Mouse (Mus musculus): ENCODE results near the gene Cox8a. TPM values are rescaled to one million over a fixed set of nuclear protein-coding genes. Genes with fewer than 3 reads are reported as not detected.
A peak's percentile ranks its signal among the peaks of the same experiment; 100 is the strongest.

Gene Cox8a
- polyA plus RNA-seq, 1 experiment from 2014 or later = 862 TPM

DNA sequence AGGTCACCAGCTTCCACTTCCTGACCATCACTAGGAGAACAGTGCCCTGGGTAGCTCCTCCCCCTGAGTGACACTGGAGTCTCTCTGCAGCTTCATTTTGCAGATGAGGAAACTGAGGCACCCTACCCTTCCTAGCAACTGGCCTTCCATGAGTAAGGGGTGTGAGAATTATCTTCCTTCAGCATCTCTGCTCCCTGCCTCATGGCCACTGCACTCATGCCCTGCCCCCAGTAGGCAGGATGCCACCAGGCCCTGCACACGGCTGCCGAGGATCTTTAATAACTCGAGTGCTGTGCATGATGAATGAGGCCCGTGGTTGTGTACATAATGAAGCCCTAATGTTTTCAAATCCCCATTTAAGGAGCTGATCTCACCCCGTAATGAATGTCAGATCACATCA, 26.4 kb downstream of the Cox8a start:
- Histone ChIP-seq H3K27ac (no peak overlapping the region), H3K36me3 (no peaks in the 10 kb centered on the region), H3K27me3 (ENCODE audit: low read depth, poor library complexity, severe bottlenecking) (peaks cover 85% of the 10 kb centered on the region), H3K4me1 (peaks cover 61% of the 10 kb centered on the region), H3K4me3 (no peak overlapping the region), H3K9me3 (replicated peaks) (no peaks in the 10 kb centered on the region)
- 73% methylated on average over 5 of the region's 5 CpGs for WGBS
- no peak for DNase-seq (ENCODE audit: low spot score)

DNA sequence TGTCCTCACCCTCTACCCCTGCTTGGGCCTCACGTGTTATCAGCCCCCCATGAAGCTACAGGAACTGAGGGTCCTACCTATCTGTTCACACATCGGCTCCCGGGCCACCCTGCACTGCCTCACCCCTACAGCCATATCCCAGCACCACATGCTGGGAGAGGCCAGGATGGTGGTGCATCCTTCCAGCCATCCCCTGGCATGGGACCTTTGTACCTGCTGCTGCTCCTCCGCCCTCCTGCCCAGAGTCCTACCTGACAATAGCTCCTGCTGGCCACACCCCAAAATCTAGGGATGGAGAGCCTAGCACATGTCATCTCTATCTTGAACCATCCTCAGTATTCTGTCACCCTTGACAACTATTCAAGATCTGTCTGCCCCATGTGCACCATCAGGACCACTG, 28.4 kb downstream of the Cox8a start:
- Histone ChIP-seq H3K4me1 (peaks cover 67% of the 10 kb centered on the region), H3K27me3 (ENCODE audit: low read depth, poor library complexity, severe bottlenecking) (peaks cover 97% of the 10 kb centered on the region), H3K9me3 (replicated peaks) (no peaks in the 10 kb centered on the region), H3K27ac (no peak overlapping the region), H3K36me3 (no peaks in the 10 kb centered on the region), H3K4me3 (no peak overlapping the region)
- DNase-seq (ENCODE audit: low spot score) = no peak
- 76% methylated on average over 4 of the region's 4 CpGs for WGBS

DNA sequence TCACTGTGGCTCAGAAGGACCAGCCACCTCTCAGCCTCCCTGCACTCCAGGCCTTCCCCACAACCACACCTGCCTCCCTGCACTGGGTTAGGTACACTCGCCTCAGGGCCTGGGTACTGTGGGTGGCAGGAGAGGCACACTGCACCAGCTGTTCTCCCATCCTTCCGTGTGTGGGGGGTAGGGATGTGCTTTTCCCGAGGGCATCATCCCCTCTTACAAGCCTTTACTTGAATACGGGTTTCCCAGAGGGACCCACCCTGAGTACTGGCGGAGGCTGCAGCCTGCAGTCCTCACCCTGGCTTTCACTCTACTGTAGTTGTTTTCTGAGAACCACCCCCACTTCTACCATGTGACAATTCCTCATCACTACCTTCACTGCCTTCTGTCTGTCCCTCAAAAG, 30.3 kb downstream of the Cox8a start:
- Histone ChIP-seq H3K4me1 (peaks cover 80% of the 10 kb centered on the region), H3K27me3 (ENCODE audit: low read depth, poor library complexity, severe bottlenecking) (peaks cover 97% of the 10 kb centered on the region), H3K4me3 (no peak overlapping the region), H3K27ac (peak overlapping the region; percentile 7; the same call in 1 of the 2 replicates), H3K9me3 (replicated peaks) (no peaks in the 10 kb centered on the region), H3K36me3 (no peaks in the 10 kb centered on the region)
- 48% methylated on average over 5 of the region's 5 CpGs for WGBS
- peak; percentile 47 for DNase-seq (ENCODE audit: low spot score)

DNA sequence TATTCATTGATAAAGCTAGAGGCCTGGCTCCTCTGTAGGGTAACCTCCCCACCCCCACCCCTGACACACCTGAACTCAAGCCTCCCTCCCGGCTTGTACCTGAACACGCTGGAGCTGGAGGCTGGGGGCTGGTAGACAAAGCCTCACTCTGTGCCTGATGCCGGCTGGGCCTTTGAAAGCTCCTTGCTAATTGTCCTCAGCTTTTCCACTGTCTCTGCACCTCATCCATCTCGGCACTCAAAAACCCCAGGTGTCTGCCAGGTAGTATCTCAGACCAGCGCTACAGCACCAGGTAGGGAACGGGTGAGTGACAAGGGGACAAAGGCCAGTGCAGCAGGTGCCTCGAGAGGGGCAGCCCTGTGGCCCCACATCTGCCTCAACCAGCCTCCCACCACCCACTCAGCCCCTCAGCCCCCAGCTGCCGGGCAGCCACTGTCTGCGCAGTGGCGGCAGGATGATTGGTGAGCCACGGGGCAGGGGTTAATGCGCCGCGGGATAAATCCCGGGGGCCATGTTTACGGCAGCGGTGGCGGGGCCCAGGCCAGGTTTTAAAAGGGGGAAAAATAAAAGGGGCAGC, 31.6 kb downstream of the Cox8a start:
- H3K4me1 ChIP-seq = peaks cover 84% of the 10 kb centered on the region
- 1% methylated on average over 18 of the region's 18 CpGs for WGBS

DNA sequence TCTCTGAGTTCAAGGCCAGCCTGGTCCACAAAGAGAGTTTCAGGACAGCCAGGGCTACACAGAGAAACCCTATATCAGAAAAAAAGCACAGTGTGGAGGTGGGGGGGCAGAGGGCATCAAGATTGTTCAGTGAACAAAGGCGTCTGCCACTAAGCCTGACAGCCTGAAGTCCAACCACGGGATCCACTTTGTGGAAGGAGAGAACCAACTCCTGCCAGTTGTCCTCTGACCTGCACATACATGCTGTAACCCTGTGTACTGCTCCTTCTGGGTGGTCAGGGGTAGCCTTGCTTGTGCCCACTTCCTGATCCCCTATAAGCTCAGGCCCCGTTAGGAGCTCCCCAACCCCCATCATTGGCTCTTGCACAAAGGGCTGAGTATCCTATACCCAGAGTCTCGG, 32.4 kb downstream of the Cox8a start:
- Histone ChIP-seq H3K36me3 (no peaks in the 10 kb centered on the region), H3K27me3 (ENCODE audit: low read depth, poor library complexity, severe bottlenecking) (peaks cover 100% of the 10 kb centered on the region), H3K4me1 (peaks cover 88% of the 10 kb centered on the region), H3K4me3 (no peak overlapping the region), H3K9me3 (replicated peaks) (no peaks in the 10 kb centered on the region), H3K27ac (peak overlapping the region; percentile 61; the same call in 1 of the 2 replicates)
- 29% methylated on average over 4 of the region's 4 CpGs for WGBS
- DNase-seq (ENCODE audit: low spot score) = no peak

More for the DNA sequence above, 31.6 kb downstream of the Cox8a start:
- DNase-seq (ENCODE audit: low spot score) = peak; percentile 72
- Histone ChIP-seq H3K27me3 (ENCODE audit: low read depth, poor library complexity, severe bottlenecking) (peaks cover 97% of the 10 kb centered on the region), H3K36me3 (no peaks in the 10 kb centered on the region), H3K4me3 (peak overlapping the region; percentile 30), H3K27ac (peak overlapping the region; percentile 61), H3K9me3 (replicated peaks) (no peaks in the 10 kb centered on the region)

DNA sequence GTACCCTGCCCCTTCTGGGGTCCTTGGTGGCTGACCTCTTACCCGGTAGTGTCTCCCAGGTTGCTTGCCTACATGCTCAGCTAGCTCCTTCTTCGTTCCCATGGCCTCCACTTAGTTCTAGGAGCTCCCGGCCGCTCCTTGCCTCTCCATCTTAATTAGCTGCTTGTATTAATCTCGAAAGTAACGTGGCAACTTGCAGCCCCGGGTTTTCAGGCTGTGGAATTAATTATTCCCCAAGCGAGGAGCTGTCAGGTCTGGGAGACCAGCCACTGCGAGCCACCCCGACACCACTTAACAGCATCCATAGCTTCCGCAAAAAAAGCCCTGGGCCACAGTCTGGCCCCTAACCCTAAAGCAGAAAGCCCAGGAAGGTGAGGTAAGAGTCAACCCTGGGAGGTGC, 34.0 kb downstream of the Cox8a start:
- DNase-seq (ENCODE audit: low spot score) = no peak
- H3K4me3 ChIP-seq = no peak overlapping the region
- no peaks in the 10 kb centered on the region for H3K36me3 ChIP-seq
- H3K4me1 ChIP-seq = peaks cover 86% of the 10 kb centered on the region
- H3K27ac ChIP-seq = peak overlapping the region; percentile 61; the same call in 1 of the 2 replicates
- 27% methylated on average over 11 of the region's 11 CpGs for WGBS
- peaks cover 100% of the 10 kb centered on the region for H3K27me3 ChIP-seq (ENCODE audit: low read depth, poor library complexity, severe bottlenecking)
- no peaks in the 10 kb centered on the region for H3K9me3 ChIP-seq (replicated peaks)

DNA sequence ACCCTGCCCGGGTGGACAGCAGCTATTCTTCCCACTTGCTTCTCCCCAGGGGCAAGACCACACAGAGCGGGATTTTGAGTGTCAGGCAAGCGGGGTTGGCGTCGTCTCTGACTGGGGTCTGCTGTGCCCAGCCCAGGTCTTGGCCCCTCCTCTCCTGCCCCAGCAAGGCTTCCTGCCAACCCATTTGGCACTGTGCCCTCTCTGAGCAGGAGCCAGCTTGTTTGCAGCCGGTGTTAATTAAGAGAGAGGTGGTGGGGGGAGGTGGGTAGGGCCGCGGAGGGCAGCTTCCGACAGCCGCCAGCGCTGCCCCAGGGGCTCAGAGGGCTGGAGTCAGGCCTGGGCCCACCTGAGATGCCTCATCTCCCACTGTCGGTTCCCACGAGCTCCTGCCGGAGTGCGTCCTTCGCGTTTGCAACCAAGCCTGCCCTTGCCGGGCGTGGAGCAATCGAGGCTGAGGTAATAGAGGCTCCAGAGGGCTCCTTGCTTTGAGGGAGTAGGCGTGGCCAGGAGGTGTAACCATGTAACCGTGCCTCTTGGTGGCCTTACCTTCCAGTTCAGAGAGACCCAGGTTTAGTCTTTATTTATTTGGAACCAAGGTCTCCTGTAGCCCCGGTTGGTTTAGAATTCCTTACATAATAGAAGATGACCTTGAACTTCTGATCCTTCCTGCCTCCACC, 35.0 kb downstream of the Cox8a start:
- Histone ChIP-seq H3K4me1 (peaks cover 87% of the 10 kb centered on the region), H3K27ac (peak overlapping the region; percentile 39), H3K27me3 (ENCODE audit: low read depth, poor library complexity, severe bottlenecking) (peaks cover 100% of the 10 kb centered on the region), H3K4me3 (peak overlapping the region; percentile 36), H3K9me3 (replicated peaks) (no peaks in the 10 kb centered on the region), H3K36me3 (no peaks in the 10 kb centered on the region)
- DNase-seq (ENCODE audit: low spot score) = peak; percentile 74
- WGBS = 5% methylated on average over 23 of the region's 23 CpGs

DNA sequence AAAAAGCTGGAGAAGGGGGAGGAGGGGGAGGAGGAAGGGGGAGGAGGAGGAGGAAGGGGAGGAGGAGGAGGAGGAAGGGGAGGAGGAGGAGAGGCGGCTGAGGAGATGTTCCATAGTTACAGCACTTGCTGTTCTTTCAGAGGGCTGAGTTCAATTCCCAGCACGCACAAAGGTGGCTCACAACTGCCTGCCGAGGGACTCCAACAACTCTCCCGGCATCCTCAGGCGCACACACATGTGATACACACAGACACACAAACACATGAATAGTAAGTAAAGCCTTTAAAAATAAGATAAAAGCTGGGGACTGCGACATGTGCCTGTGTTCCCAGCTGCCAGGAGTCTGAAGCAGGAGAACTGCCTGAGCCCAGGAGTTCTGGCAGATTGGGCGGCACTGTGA, 35.9 kb downstream of the Cox8a start:
- Histone ChIP-seq H3K27me3 (ENCODE audit: low read depth, poor library complexity, severe bottlenecking) (peaks cover 99% of the 10 kb centered on the region), H3K27ac (no peak overlapping the region), H3K36me3 (no peaks in the 10 kb centered on the region), H3K9me3 (replicated peaks) (no peaks in the 10 kb centered on the region), H3K4me1 (peaks cover 84% of the 10 kb centered on the region), H3K4me3 (no peak overlapping the region)
- DNase-seq (ENCODE audit: low spot score) = no peak
- WGBS = 62% methylated on average over 7 of the region's 7 CpGs

DNA sequence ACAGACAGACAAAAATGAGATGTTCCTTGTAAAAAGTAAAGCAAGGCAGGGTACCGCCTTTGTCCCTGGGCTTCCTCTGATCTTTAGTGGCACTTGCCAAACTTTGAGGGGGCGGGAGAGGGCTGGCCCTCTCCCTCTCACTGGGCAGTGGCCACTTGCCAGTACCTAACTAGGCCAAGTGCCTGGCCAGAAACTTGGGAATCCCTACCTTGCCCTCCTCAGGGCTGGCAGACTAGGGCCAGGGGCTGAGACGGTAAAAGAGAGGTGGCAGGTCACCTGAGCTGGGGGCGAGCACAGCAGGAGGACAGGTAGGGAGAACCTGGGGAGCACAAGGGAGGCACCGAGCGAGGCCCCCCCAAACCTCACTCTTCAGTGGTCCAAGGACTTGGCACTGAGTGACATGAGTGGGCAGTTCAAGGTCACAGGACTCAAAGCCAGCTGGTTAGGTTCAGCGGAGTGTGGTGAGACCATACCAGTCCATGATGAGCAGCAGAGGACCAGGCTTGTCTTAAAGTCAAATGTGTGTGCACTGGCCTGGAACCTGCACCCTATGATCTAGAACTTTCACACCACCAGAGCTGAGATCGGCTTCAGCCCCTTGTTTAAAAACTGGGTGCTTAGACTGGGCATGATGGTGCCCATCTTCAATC, 36.5 kb downstream of the Cox8a start:
- Histone ChIP-seq H3K27ac (no peak overlapping the region), H3K4me3 (no peak overlapping the region), H3K9me3 (replicated peaks) (no peaks in the 10 kb centered on the region), H3K36me3 (no peaks in the 10 kb centered on the region), H3K4me1 (peaks cover 84% of the 10 kb centered on the region), H3K27me3 (ENCODE audit: low read depth, poor library complexity, severe bottlenecking) (peaks cover 99% of the 10 kb centered on the region)
- 75% methylated on average over 8 of the region's 8 CpGs for WGBS
- DNase-seq (ENCODE audit: low spot score) = no peak

DNA sequence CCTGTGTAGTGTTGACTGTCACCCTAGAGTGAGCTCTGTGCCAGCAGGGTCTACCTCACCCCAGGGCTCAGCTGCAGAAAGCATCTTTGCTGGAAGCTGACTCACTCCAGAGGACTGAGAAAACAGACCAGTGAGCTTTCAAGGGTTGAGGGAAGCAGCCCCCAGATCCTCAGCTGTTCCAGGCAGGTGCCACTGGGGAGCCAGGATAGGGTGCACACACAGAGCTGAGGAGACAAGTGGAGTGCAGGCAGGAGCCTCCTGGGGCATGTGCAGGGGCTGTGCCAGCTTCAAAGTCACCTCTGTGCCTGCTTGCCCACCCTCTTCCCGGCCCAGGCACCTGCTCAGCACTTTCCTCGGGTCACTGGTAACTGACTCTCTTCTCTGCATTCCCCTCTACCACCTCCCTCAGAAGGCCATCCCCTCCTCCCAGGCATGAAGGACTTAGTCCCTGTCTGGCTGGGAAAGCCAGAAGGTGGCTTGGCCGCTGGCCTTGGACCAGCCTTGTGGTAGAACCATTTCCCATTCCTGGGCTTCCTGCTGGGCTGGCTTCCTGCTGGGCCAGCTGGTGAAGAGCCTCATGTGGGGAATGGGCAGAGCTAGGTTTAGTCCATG, 38.5 kb downstream of the Cox8a start:
- no peaks in the 10 kb centered on the region for H3K36me3 ChIP-seq
- H3K4me1 ChIP-seq = peaks cover 77% of the 10 kb centered on the region
- whole genome bisulfite sequencing = 37% methylated on average over 3 of the region's 3 CpGs
- peaks cover 98% of the 10 kb centered on the region for H3K27me3 ChIP-seq (ENCODE audit: low read depth, poor library complexity, severe bottlenecking)
- no peak overlapping the region for H3K4me3 ChIP-seq
- H3K9me3 ChIP-seq (replicated peaks) = no peaks in the 10 kb centered on the region
- H3K27ac ChIP-seq = peak overlapping the region; percentile 42; the same call in 1 of the 2 replicates
- DNase-seq (ENCODE audit: low spot score) = no peak

DNA sequence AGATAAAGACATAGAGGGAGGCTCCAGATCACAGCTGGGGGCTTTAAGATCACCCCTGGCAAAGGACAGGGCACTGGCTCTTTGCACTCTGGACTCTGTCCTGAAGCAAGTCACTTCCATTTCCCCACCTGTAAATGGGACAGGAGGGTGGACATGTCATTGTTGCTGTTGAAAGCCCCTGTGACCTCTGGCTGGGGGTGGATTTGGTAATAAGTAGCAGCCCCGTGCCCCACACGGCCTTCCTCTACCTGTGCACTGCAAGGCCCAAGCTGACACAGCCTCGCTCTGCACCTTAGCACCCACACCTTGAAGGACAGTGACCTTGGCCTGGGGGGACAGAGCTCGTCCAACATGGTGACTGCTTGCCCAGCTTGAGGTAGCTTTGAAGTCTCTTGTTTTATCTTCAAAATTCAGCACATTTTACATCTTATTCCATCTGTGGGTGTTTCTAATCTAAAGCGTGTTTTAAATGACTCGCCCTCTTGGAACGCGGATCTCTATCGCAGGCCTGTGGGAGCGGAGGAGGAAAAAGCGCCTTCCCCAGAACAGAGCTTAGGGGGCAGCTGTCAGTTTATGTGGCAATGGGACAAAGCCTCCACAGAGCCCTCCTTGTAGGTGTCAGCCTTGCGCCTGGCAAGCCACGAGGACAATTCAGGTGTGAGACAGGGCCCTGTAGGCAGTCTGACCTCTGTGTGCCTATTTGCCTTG, 39.5 kb downstream of the Cox8a start:
- Histone ChIP-seq H3K27me3 (ENCODE audit: low read depth, poor library complexity, severe bottlenecking) (peaks cover 98% of the 10 kb centered on the region), H3K4me3 (no peak overlapping the region), H3K4me1 (peaks cover 77% of the 10 kb centered on the region), H3K9me3 (replicated peaks) (no peaks in the 10 kb centered on the region), H3K27ac (peak overlapping the region; percentile 42; the same call in 1 of the 2 replicates), H3K36me3 (no peaks in the 10 kb centered on the region)
- 49% methylated on average over 13 of the region's 13 CpGs for WGBS
- DNase-seq (ENCODE audit: low spot score) = no peak

DNA sequence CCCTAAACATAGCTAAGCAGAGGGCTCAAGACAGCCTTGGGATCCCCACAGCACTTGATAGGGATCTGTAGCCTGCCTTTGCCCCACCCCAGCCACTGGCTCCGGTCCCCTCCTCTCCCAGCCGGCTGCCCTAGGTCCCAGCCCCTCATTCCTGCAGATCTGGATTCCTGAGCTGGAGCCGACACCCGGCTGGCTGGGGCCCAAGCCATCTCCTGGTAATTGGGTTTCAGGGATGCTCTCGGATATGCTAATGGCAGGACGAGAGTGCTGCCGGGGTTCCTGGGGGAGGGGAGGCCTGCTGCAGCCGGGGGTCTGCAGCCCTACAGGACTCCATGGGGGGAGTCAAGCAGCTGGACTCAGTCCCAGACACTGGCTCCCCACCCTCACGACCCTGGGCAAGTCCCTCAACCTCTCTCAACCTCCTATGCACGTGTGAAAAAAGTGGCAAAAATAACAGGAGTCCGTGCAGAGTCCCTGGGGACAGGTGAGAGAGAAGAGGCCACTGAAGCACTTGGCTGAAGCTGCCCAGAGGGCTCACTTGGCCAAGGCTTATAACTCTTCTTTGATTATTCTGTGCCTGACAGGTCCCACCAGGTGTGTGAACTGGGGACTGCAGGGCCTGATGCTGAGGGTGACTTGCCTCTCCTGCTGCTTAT, 41.2 kb downstream of the Cox8a start:
- Histone ChIP-seq H3K27ac (peak overlapping the region; percentile 14; the same call in 1 of the 2 replicates), H3K9me3 (replicated peaks) (no peaks in the 10 kb centered on the region), H3K36me3 (no peaks in the 10 kb centered on the region), H3K4me3 (no peak overlapping the region), H3K27me3 (ENCODE audit: low read depth, poor library complexity, severe bottlenecking) (peaks cover 94% of the 10 kb centered on the region), H3K4me1 (peaks cover 75% of the 10 kb centered on the region)
- no peak for DNase-seq (ENCODE audit: low spot score)
- WGBS = 5% methylated on average over 11 of the region's 11 CpGs
